Mouse (Mus musculus) adrenal gland, postnatal 10 days (tissue): ENCODE measurements around the gene Cyb5rl. TPM values are rescaled to one million over a fixed set of nuclear protein-coding genes. Genes with fewer than 3 reads are reported as not detected.

Experiments
- DNase-seq: peaks from one replicate; pipeline ENCODE4 v3.0.0; 2021; ENCODE audit warnings: mixed read lengths
- total RNA-seq, 2 experiments: library from RNA; stranded (reverse); gene quantifications; 2 replicates each; pipeline ENCODE4 v1.2.3; 2021

The Cyb5rl gene
- total RNA-seq, 2 experiments from 2014 or later, result 14.8 to 20.1 TPM

GRCm38 (mm10) chr4:107061560-107061959, 5.2 kb upstream of the Cyb5rl start:
- DNase-seq, result no peak

- no peak for DNase-seq
These were observed 3.6 kb upstream of the Cyb5rl start for GRCm38 (mm10) chr4:107063214-107063613.

DNA sequence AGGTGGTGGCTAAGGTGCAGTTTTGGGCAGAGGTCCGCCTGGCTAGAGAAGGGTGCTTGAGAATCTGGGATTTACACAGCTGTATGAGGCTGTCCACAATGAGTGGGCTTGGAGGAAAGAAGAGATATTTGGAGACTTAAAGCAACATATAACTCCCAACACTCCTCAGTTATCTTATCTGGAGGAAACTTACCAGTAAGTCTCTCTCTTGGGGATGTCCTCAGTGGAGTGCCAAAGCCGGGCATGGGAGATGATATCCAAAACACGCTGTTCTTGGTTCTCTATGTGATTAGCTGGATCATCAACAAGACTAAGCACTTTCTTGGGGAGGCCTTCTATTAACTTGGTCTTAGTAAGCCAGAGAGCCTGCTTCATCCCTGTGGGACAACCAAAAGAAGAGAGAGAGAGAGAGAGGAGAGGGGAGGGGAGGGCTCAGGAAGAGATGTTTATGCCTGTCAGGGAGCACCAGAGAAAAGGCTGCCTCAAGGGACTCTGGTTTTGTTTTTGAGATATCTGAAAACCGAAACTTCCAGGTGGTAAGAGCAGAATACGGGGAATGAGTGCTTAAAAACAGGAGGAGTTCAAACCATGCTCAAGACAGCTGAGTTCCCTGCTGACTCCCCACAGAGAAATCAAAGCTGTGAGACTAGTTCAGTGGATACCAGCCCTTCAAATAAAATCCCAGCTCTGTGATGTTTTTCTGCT, 2.2 kb upstream of the Cyb5rl start:
- no peak for DNase-seq

DNA sequence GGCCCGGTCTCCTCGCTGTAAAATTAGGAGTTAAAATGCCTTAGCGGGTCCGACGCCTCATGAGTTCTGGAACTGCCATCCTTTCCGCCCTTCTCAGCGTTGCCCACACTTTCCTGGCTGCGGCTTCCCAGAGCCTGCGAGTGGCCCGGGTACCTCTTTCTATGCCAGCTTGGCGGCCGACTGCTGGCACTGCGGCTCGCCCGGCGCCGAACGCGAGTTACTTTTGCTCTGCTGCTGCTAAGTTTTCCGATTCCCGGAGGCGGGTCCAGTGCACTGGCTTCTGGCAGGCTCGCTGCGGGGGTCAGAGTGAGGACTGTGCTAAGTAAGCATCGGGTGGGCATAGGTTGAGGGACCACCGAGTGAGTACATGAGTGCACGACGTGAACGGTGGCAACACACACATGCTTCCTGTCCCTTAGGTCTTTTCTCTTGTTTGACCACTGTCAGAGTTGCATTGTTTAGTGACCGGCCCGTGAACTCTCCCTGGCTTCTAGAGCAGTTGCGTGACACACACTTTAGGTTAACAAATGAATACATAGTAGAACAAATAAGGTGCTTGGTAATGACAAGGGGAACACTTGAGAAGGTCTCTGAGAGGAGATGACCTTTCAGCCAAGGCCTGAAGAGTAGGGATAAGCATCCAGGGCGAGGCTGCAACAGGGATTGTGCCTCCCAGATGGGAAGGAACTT, 508 bp downstream of the Cyb5rl start:
- peak; percentile 68 for DNase-seq

DNA sequence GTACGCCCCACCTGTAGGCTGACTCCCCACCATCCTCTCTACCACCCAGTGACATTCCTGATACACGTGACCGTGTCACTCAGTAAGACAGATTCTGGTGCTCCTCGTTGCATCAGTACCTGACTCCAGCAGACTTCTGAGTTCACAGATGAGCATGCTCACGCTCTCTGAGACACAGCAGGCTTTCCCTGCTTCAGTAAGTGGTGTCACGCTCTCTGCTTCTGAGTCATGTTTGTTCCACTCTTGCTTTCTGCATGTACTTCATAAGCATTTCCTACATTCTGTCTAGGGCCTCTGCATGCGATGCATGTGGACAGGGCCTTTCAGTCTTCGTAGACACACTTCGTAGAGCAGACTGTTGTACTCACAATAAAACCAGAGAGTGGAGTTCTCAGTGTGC, 5.6 kb downstream of the Cyb5rl start:
- no peak for DNase-seq

DNA sequence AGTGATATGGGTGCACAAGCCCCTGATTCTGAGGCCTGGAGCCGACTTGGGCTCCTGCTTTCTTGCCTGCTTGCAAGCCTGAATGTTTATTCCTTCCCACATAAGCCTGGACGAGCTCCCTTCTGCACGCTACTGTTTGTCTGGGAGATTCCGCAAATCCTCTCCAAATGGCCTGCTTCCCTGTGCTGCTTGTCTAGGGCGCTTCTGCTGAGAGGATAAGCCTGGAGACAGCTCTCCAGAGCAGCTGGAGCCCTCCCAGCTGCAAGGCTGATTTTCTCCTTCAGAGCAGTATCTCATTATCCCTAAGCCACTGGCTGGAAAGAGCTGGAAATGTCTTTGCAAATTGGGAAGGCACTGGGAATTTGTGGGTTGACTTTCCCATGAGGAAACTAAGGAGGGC, 8.7 kb downstream of the Cyb5rl start:
- DNase-seq, result no peak

DNA sequence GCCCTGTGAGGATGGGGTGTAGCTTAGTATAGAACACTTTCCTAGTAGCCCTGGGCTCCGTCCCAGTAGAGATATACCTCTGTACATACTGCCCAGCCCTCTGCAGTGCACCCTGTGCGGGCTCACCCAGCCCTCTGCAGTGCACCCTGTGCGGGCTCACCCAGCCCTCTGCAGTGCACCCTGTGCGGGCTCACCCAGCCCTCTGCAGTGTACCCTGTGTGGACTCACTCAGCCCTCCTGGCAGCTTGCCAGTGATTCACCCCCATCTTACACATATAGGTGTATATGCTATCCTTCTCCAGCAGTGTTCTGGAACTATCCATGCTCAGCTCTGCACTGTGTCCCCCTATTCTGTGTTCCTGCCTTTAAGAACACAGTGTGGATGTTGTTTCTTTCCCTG, 12.1 kb downstream of the Cyb5rl start:
- DNase-seq, result no peak

DNA sequence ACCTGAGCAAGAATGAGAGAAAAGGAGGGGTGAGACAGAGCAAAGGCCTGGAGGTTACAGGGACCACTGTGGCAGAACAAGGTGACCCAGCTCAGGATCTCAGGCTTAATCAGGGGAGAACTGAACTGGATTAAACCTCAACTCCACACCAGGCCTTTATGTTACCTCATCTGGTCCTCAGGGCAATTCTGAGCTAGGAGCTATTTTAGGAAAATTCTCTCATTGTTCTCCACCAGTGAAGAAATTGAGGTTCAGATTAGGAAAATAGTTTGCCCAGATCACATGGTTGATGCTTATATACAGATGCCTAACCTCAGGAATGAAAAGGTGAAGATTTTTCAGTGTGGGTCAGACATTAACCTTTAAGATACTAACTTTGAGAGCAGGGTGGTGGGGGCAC, 12.9 kb downstream of the Cyb5rl start:
- no peak for DNase-seq

GRCm38 (mm10) chr4:107082185-107082584, 15.4 kb downstream of the Cyb5rl start:
- no peak for DNase-seq

DNA sequence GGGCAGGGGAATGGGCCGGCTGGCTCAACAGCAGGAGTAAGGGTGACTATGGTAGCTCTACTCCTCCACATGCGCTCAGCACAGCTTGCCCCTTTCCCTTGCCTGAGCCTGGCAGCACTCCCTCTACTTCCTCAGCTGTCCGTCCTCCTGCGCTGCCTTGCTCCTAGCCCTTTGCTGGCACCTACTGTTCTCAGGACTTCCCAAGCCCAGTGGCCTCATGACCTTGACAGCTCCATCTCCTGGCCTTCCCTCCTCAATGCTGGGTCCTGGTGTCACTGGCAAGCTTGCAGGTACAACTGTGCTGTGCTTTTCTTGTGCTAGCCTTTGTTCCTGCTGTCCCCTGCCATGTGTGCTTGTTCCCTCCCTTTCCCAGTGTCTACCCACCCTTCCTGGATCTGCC, 16.3 kb downstream of the Cyb5rl start:
- DNase-seq, result no peak

GRCm38 (mm10) chr4:107084343-107084742, 17.6 kb downstream of the Cyb5rl start:
- DNase-seq, result peak; percentile 70

DNA sequence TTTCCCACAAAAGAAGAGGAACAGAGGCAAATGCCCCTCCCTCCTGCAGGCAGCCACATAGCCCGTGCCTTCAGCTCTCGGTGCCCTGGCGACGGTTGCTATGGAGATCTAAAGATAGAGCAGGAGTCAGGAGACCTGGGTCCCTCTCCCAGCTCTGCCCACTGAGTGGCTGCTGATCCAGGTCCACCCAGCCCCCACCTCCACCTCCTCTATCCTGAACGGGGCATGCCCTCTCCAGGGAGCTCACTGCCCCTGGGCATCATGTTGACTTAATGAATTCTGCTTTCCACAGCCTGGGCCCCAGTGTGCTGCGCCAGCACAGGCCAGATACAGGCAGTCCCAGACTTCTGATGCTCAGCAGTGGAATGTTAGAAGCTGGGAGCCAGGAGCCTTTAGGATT, 18.1 kb downstream of the Cyb5rl start:
- peak; percentile 68 for DNase-seq

DNA sequence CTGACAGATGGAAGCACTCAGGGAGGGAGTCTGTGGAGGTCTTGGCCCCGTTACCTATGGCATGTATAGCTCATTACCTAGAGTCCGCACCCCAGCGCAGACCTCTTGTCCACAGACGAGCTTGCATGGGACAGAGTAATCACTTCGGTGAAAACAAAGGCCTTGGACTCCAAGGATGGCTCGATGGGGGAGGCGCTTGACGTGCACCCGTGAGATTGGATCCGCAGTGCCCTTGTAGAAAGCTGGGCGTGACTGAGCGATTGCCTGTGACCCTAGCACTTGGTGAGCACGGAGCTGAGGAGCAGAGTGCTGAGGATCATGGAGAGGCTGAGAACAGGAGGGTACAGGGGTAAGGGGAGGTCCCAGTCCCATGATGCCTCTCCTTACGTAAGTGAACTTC, 24.9 kb downstream of the Cyb5rl start:
- DNase-seq, result peak; percentile 77

DNA sequence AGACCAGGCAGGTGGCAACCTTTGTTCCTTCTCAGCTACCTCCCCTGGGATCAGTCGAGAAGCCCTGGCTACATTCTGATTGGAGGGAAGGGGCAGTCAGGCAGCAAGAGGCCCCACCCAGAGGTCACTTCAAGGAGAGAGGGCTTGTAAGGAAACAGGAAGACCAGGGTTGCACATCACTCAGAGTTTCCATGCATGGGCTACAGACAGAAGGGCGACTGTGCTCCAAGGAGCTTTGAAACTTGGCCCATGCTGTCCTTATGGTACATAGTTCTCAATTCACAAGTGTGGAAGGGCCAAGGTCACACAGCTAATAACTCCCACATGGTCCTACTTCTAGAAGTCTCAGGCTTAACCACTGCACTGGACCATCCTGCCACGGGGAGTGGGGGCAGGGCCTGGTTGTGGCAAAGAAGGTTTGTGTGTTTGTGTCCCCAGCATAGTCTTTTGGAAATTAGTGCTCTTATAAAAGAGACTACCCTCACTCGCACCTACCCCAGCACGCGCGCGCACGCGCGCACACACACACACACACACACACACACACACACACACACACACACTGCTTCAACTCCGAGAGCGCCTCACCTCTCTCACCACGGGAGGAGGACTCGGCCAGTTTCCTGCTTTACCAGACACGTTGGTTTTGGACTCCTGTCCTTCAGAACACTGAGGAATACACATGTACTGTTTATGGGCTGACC, 27.8 kb downstream of the Cyb5rl start:
- DNase-seq, result no peak

GRCm38 (mm10) chr4:107096043-107096442, 29.3 kb downstream of the Cyb5rl start:
- DNase-seq, result no peak

GRCm38 (mm10) chr4:107096841-107097373, 30.1 kb downstream of the Cyb5rl start, which contains the start of gene Cdcp2:
Gene Cdcp2 (plus strand): TSS chr4:107096891.
- peak; percentile 46 for DNase-seq

- DNase-seq, result peak; percentile 43
These were observed 31.1 kb downstream of the Cyb5rl start for GRCm38 (mm10) chr4:107097871-107098270.

GRCm38 (mm10) chr4:107098375-107098774, 31.6 kb downstream of the Cyb5rl start:
- no peak for DNase-seq

- DNase-seq, result no peak
These were observed 32.2 kb downstream of the Cyb5rl start for GRCm38 (mm10) chr4:107098791-107099525.

DNA sequence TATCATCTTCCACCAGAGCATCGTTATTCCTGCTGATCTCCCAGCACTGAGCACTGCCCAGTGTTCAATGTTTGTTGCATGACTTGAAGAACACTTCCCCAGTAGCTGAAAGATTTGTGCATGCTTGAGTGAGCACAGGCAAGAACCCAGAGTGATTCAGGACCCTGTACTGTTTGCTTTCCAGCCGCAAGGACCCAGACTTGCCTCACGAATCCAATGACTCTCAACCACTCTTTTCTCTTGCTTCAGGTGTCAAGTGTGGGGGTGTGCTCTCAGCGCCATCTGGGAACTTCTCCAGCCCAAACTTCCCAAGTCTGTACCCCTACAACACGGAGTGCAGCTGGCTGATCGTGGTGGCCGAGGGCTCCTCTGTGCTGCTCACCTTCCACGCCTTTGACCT, 35.4 kb downstream of the Cyb5rl start:
- no peak for DNase-seq

- no peak for DNase-seq
These were observed 40.0 kb downstream of the Cyb5rl start for GRCm38 (mm10) chr4:107106777-107107176.

DNA sequence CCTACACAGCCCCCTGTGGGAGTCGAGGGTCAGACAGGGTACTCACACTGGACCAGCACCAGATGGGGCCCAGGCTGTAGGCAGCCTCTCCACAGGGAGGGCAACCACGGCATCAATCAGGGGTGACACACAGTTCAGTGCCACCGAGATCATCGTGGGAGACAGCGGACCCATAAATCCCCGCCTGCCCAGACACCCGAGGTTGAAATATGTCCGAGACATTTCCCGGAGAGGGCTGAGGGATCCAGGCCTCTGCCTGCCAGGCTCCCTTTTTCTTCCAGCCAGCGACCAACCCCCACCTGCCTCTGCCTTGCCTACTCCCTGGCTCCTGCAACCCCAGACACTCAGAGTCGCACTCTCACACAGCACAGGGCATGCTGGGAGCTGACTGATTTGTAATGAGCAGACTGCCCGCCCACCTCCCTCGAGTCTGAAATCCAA, 41.5 kb downstream of the Cyb5rl start:
- peak; percentile 69 for DNase-seq
